Comparison of ENCODE assay signal across 10 mouse cellular contexts in the genomic region with DNA sequence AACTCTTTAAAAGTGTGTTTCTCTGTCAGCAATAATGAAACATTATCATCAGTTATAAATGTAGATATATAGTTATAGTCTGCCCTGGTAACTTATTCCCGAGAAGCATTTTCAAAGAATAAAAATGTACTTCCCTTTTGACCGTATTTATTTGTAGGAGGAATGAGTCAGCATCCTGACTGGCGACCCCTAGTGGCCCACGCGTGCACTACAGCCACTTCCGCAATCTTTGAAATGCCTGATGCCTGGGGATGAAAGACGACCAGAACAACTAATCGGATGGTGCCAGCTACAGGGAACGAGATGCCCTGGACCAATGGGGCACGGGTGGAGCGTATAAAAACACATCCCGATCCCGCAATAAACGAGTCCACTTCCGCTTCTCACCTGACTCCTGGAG.
DNase-seq lines count a peak whose midpoint lies in the region; ATAC-seq lines count a peak whose summit lies in the region.
"Had no signal": no experiment of that assay in that cellular context is flagged by ENCODE, and none has a peak within 500 bp of the region (broad histone marks: within the 10 kb centered on the region; RNA-seq: fewer than 3 reads in every experiment).

No protein-coding gene starts in this region.

- DNase-seq in kidney, adult 11 months: peak; percentile 73
- peak; percentile 66 for DNase-seq in ES-CJ7 (ENCODE audit: low read depth, low spot score)
- peak; percentile 25 for DNase-seq in c-Kit-negative CD71-positive TER-119-positive erythroid progenitor cells, embryonic 14.5 days (ENCODE audit: low read depth, low spot score)
- DNase-seq in gastrocnemius, postnatal 14 days: peak; percentile 61
- peak; percentile 65 for DNase-seq in limb, embryonic 10.5 days (ENCODE audit: low spot score)
- peak; percentile 55 for DNase-seq in ovary, postnatal 36 days (ENCODE audit: low spot score)
- DNase-seq in urinary bladder, postnatal 14 days (ENCODE audit: low spot score): peak; percentile 76

- H3K9me3 ChIP-seq in kidney, embryonic 16.5 days (ENCODE audit: low read length): no peaks in the 10 kb centered on the region
- H3K9me3 ChIP-seq in limb, embryonic 10.5 days (replicated peaks): no peaks in the 10 kb centered on the region
- H3K9me3 ChIP-seq: lung, embryonic 15.5 days had no signal

- intact Hi-C loops in gastrocnemius, postnatal 14 days (cut with DNase I; ENCODE audit: low total_unique reads): loop anchor here (5.0 kb wide), 1 partner anchor 116 kb away; no protein-coding TSS in a partner anchor

- no peak overlapping the region for H3K9ac ChIP-seq in kidney, embryonic 16.5 days (replicated peaks; ENCODE audit: low read length)
- H3K9ac ChIP-seq: lung, embryonic 15.5 days had no signal

- H3K27ac ChIP-seq in kidney, embryonic 16.5 days (ENCODE audit: low read length): no peak overlapping the region
- no peak overlapping the region for H3K27ac ChIP-seq in limb, embryonic 10.5 days
- H3K27ac ChIP-seq: lung, embryonic 15.5 days had no signal

- H3K4me3 ChIP-seq in kidney, embryonic 16.5 days (ENCODE audit: low read length): no peak overlapping the region
- H3K4me3 ChIP-seq in limb, embryonic 10.5 days: no peak overlapping the region
- H3K4me3 ChIP-seq: erythroblast, embryonic 14.5 days; lung, embryonic 15.5 days had no signal

- no peaks in the 10 kb centered on the region for H3K36me3 ChIP-seq in kidney, embryonic 16.5 days (ENCODE audit: insufficient read depth, low read length)
- H3K36me3 ChIP-seq in limb, embryonic 10.5 days: no peaks in the 10 kb centered on the region
- H3K36me3 ChIP-seq: lung, embryonic 15.5 days had no signal

- H3K27me3 ChIP-seq in kidney, embryonic 16.5 days (ENCODE audit: insufficient read depth, low read length): no peaks in the 10 kb centered on the region
- no peaks in the 10 kb centered on the region for H3K27me3 ChIP-seq in limb, embryonic 10.5 days (ENCODE audit: low read depth, poor library complexity, severe bottlenecking)
- H3K27me3 ChIP-seq: lung, embryonic 15.5 days had no signal

- 64% methylated on average over 15 of the region's 15 CpGs for WGBS in kidney, embryonic 16.5 days
- 65% methylated on average over 15 of the region's 15 CpGs for WGBS in limb, embryonic 10.5 days

- ATAC-seq in kidney, embryonic 16.5 days (ENCODE audit: low FRiP score, low TSS enrichment): no peak

- H3K4me1 ChIP-seq in kidney, embryonic 16.5 days (ENCODE audit: insufficient read depth, low read length): 0 out of 2 replicates have a peak, but pooled peaks cover 3% of the 10 kb centered on the region
- peaks cover 14% of the 10 kb centered on the region for H3K4me1 ChIP-seq in limb, embryonic 10.5 days
- H3K4me1 ChIP-seq: lung, embryonic 15.5 days had no signal

- H3K4me2 ChIP-seq in kidney, embryonic 16.5 days (replicated peaks; ENCODE audit: low read depth, low read length): no peak overlapping the region
- H3K4me2 ChIP-seq: lung, embryonic 15.5 days had no signal

Comparison
In these comparisons a context has a peak if more than half of its experiments do, and no peak if none do; other contexts are left out.
1. DNase-seq: peak in every context shown above with its lines; median percentile 76 in urinary bladder, postnatal 14 days; 73 in kidney, adult 11 months; 66 in ES-CJ7; 65 in limb, embryonic 10.5 days; 61 in gastrocnemius, postnatal 14 days; 55 in ovary, postnatal 36 days; 25 in c-Kit-negative CD71-positive TER-119-positive erythroid progenitor cells, embryonic 14.5 days.